Mouse (Mus musculus) thymus, adult 2 months (tissue): Measurements from ENCODE around the gene Ddx6. TPM values are rescaled to one million over a fixed set of nuclear protein-coding genes. Genes with fewer than 3 reads are reported as not detected.

Source experiments
- DNase-seq: peaks from one replicate; pipeline ENCODE4 v3.0.0; 2021
- H3K27ac ChIP-seq: fragments of 200-500 bp; 2 replicates; pipeline ENCODE4 v1.5.1; 2012; ENCODE audit warnings: low read length, control low read depth; ENCODE audit not compliant: control insufficient read depth, insufficient read depth
- H3K27me3 ChIP-seq: fragments of 200-500 bp; 2 replicates; pipeline ENCODE4 v1.6.1; 2012; ENCODE audit warnings: mild to moderate bottlenecking, low read length, moderate library complexity, mixed read lengths; ENCODE audit not compliant: control insufficient read depth, insufficient read depth
- H3K36me3 ChIP-seq: fragments of 200-500 bp; 2 replicates; pipeline ENCODE4 v1.6.1; 2012; ENCODE audit warnings: mild to moderate bottlenecking, low read length, moderate library complexity; ENCODE audit not compliant: control insufficient read depth, insufficient read depth
- H3K4me1 ChIP-seq: fragments of 200-500 bp; replicated peaks from 2 replicates; pipeline ENCODE4 v1.6.1; 2012; ENCODE audit warnings: low read length; ENCODE audit not compliant: control insufficient read depth, insufficient read depth
- H3K4me3 ChIP-seq: fragments of 200-500 bp; 2 replicates; pipeline ENCODE4 v1.5.1; 2012; ENCODE audit warnings: mild to moderate bottlenecking, low read length, control low read depth, moderate library complexity; ENCODE audit not compliant: control insufficient read depth, insufficient read depth
- CTCF ChIP-seq: fragments of 200-500 bp; IDR thresholded peaks from 2 replicates; pipeline ENCODE4 v1.5.1; 2012; ENCODE audit warnings: mild to moderate bottlenecking, control low read depth, low read length, moderate library complexity, borderline replicate concordance; ENCODE audit not compliant: control insufficient read depth, poor library complexity, insufficient read depth; ENCODE audit errors: extremely low read depth
- POLR2A ChIP-seq: fragments of 200-500 bp; IDR thresholded peaks from 2 replicates; pipeline ENCODE4 v1.6.1; 2012; ENCODE audit warnings: mild to moderate bottlenecking, low read length, control low read depth, moderate library complexity; ENCODE audit not compliant: control insufficient read depth, poor library complexity, insufficient read depth; ENCODE audit errors: extremely low read depth
- WGBS: fragments of 180-500 bp; shearing (Covaris S2); methylation state at CpG from one replicate; pipeline ENCODE4 v1.1.7; 2018; 5-methylcytosine and 5-hydroxymethylcytosine counted together
- polyA plus RNA-seq: library from polyadenylated mRNA; depleted of rRNA; stranded (reverse); fragments of >200 nt; gene quantifications from 2 replicates; pipeline ENCODE4 v1.2.3, GENCODE M21; 2012

Ddx6 gene
- polyA plus RNA-seq, 1 experiment: 29.2 TPM

- TF ChIP-seq POLR2A (no peak), CTCF (no peak)
- Histone ChIP-seq H3K4me3 (no peak overlapping the region), H3K27ac (peak overlapping the region; percentile 14; the same call in 1 of the 2 replicates), H3K4me1 (peaks cover 49% of the 10 kb centered on the region), H3K27me3 (no peaks in the 10 kb centered on the region), H3K36me3 (no peaks in the 10 kb centered on the region)
- no peak for DNase-seq
- WGBS: 16% methylated on average over 5 of the region's 5 CpGs
Observed at GRCm38 (mm10) chr9:44645481-44645880, 40.8 kb downstream of the Ddx6 start.

- no peak for TF ChIP-seq POLR2A
- TF ChIP-seq CTCF: no peak
- DNase-seq: peak; percentile 79
- 2% methylated on average over 15 of the region's 15 CpGs for WGBS
- Histone ChIP-seq H3K36me3 (no peaks in the 10 kb centered on the region), H3K4me1 (peaks cover 49% of the 10 kb centered on the region), H3K27ac (peak overlapping the region; percentile 64), H3K27me3 (no peaks in the 10 kb centered on the region), H3K4me3 (peak overlapping the region; percentile 20)
Observed at GRCm38 (mm10) chr9:44645924-44646323, 41.2 kb downstream of the Ddx6 start.

- Histone ChIP-seq H3K27me3 (no peaks in the 10 kb centered on the region), H3K27ac (peak overlapping the region; percentile 64), H3K4me1 (peaks cover 49% of the 10 kb centered on the region), H3K36me3 (no peaks in the 10 kb centered on the region), H3K4me3 (peak overlapping the region; percentile 20)
- 8% methylated on average over 6 of the region's 6 CpGs for WGBS
- TF ChIP-seq POLR2A (no peak), CTCF (no peak)
- DNase-seq: peak; percentile 22
Observed at GRCm38 (mm10) chr9:44646366-44646765, 41.7 kb downstream of the Ddx6 start.

- WGBS: 64% methylated on average over 8 of the region's 8 CpGs
- no peak overlapping the region for H3K4me3 ChIP-seq
- H3K27me3 ChIP-seq: no peaks in the 10 kb centered on the region
- H3K36me3 ChIP-seq: no peaks in the 10 kb centered on the region
- DNase-seq: no peak
- peaks cover 49% of the 10 kb centered on the region for H3K4me1 ChIP-seq
- no peak for TF ChIP-seq CTCF
- no peak for TF ChIP-seq POLR2A
- no peak overlapping the region for H3K27ac ChIP-seq
Observed at GRCm38 (mm10) chr9:44647026-44647425, 42.3 kb downstream of the Ddx6 start.

DNA sequence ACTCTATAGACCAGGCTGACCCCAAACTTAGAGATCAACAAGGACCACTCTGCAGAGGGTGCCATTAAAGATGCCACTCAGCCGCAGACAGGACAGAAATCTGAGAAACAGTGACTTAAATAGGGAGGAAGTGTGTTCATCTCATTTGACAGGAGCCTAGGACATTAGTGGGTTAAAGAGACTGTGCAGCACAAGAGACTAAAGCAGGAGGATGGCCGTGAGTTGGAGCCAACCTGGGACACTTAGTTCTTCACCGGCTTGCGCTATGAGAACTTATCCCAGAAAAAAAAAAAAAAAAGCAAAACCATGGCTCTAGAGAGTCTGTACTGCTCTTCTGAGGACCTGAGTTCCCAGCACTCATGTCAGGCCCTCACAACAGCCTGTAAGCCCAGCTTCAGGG lies 43.0 kb downstream of the Ddx6 start:
- no peaks in the 10 kb centered on the region for H3K27me3 ChIP-seq
- H3K4me3 ChIP-seq: no peak overlapping the region
- 67% methylated on average over 4 of the region's 4 CpGs for WGBS
- peaks cover 49% of the 10 kb centered on the region for H3K4me1 ChIP-seq
- no peaks in the 10 kb centered on the region for H3K36me3 ChIP-seq
- no peak for DNase-seq
- no peak overlapping the region for H3K27ac ChIP-seq
- TF ChIP-seq POLR2A: no peak
- TF ChIP-seq CTCF: no peak

- Histone ChIP-seq H3K4me3 (no peak overlapping the region), H3K27ac (peak overlapping the region; percentile 3; the same call in 1 of the 2 replicates), H3K36me3 (no peaks in the 10 kb centered on the region), H3K4me1 (peaks cover 49% of the 10 kb centered on the region), H3K27me3 (no peaks in the 10 kb centered on the region)
- DNase-seq: peak; percentile 44
- 12% methylated on average over 7 of the region's 7 CpGs for WGBS
- TF ChIP-seq POLR2A: no peak
- TF ChIP-seq CTCF: 0 out of 2 replicates have a peak, but pooled peaks have one; percentile 32
Observed at GRCm38 (mm10) chr9:44648881-44649281, 44.2 kb downstream of the Ddx6 start.

DNA sequence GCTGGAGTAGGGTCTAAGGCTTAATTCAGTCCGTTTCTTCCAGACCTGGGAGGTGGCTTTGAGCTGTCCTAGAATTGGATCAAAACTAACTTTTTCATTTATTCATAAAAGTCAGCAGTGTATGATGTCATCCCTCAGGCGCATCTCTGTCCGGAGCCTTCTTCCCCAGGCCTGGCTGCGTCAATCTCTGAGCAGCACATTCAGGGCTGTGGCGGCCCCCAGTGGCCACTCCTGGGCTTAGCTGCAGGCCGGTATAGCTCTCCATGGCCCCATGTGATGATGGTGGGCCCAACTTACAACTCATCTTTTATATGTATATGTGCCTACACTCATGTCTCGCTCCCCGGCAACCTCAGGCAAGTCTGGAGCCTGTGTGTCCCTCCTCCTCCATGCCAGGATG lies 47.3 kb downstream of the Ddx6 start:
- TF ChIP-seq POLR2A (no peak), CTCF (peak; percentile 90)
- Histone ChIP-seq H3K36me3 (no peaks in the 10 kb centered on the region), H3K4me3 (no peak overlapping the region), H3K27ac (no peak overlapping the region), H3K4me1 (peaks cover 30% of the 10 kb centered on the region), H3K27me3 (no peaks in the 10 kb centered on the region)
- WGBS: 25% methylated on average over 8 of the region's 8 CpGs
- DNase-seq: peak; percentile 79

DNA sequence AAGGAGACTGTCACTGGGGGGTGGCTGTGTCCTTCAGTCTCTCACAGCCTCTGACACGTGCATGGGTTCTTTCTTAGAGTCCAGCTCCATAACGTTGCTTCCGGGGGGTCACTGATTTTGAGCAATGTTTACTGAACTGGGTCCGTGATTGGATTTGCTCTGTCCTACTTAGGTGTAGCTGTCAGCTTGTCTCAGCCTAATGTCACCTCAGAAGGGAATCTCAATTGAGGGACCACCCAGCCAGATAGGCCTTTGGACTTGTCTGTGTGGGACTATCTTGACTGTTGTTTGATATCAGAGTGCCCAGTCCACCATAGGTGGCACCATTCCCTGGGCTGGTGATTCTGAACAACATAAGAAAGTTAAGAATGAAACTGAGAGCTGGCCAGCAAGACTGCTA lies 49.2 kb downstream of the Ddx6 start:
- Histone ChIP-seq H3K4me1 (peaks cover 18% of the 10 kb centered on the region), H3K4me3 (no peak overlapping the region), H3K27ac (no peak overlapping the region), H3K36me3 (no peaks in the 10 kb centered on the region), H3K27me3 (no peaks in the 10 kb centered on the region)
- 97% methylated on average over 4 of the region's 4 CpGs for WGBS
- TF ChIP-seq CTCF (no peak), POLR2A (no peak)
- DNase-seq: no peak
